Mouse (Mus musculus) monocyte, adult 2 months (primary cell): ENCODE results near the gene Hsph1.

Experiments
- DNase-seq, 2 experiments: peaks; one replicate each; pipeline ENCODE4 v3.0.0; 2022; ENCODE audit warnings: low spot score in 2 of 2, low read depth in 1 of 2

Gene Hsph1

GRCm38 (mm10) chr5:149642366-149642765, 6.2 kb upstream of the Hsph1 start:
- DNase-seq, result no peak

GRCm38 (mm10) chr5:149641277-149641892, 5.2 kb upstream of the Hsph1 start:
- no peak for DNase-seq

GRCm38 (mm10) chr5:149637306-149637705, 1.1 kb upstream of the Hsph1 start:
- DNase-seq, result no peak

GRCm38 (mm10) chr5:149635556-149635955, 620 bp downstream of the Hsph1 start:
- DNase-seq, result no peak

- DNase-seq, result no peak
These were observed 1.7 kb downstream of the Hsph1 start for GRCm38 (mm10) chr5:149634409-149635035.

- no peak for DNase-seq
These were observed 10.6 kb downstream of the Hsph1 start for GRCm38 (mm10) chr5:149625547-149625946.

- DNase-seq, result no peak
These were observed 12.1 kb downstream of the Hsph1 start for GRCm38 (mm10) chr5:149623815-149624675.

- DNase-seq, result no peak
These were observed 13.5 kb downstream of the Hsph1 start for GRCm38 (mm10) chr5:149622644-149623043.

GRCm38 (mm10) chr5:149622152-149622551, 14.0 kb downstream of the Hsph1 start:
- no peak for DNase-seq

- DNase-seq, result no peak
These were observed 18.3 kb downstream of the Hsph1 start for GRCm38 (mm10) chr5:149617776-149618425.

- no peak for DNase-seq
These were observed 19.4 kb downstream of the Hsph1 start for GRCm38 (mm10) chr5:149616817-149617216.

GRCm38 (mm10) chr5:149616138-149616537, 20.0 kb downstream of the Hsph1 start:
- DNase-seq, result no peak

GRCm38 (mm10) chr5:149612740-149613139, 23.4 kb downstream of the Hsph1 start:
- DNase-seq, result no peak

- no peak for DNase-seq
These were observed 24.0 kb downstream of the Hsph1 start for GRCm38 (mm10) chr5:149612165-149612518.

- DNase-seq, result no peak
These were observed 24.6 kb downstream of the Hsph1 start for GRCm38 (mm10) chr5:149611476-149612164.

GRCm38 (mm10) chr5:149607083-149607720, 29.0 kb downstream of the Hsph1 start:
- no peak for DNase-seq

- no peak for DNase-seq
These were observed 32.9 kb downstream of the Hsph1 start for GRCm38 (mm10) chr5:149603241-149603640.

- no peak for DNase-seq
These were observed 34.2 kb downstream of the Hsph1 start for GRCm38 (mm10) chr5:149601996-149602395.

- DNase-seq, result no peak
These were observed 38.8 kb downstream of the Hsph1 start for GRCm38 (mm10) chr5:149597351-149597750.

- DNase-seq, result no peak
These were observed 42.0 kb downstream of the Hsph1 start for GRCm38 (mm10) chr5:149594215-149594614.

- DNase-seq, result no peak
These were observed 46.2 kb downstream of the Hsph1 start for GRCm38 (mm10) chr5:149589932-149590331.
